Mouse (Mus musculus): ENCODE data around the gene Insc. TPM values are rescaled to one million over a fixed set of nuclear protein-coding genes. Genes with fewer than 3 reads are reported as not detected.

Insc gene
- polyA plus RNA-seq, 1 experiment from 2014 or later, result 10.8 TPM

DNA sequence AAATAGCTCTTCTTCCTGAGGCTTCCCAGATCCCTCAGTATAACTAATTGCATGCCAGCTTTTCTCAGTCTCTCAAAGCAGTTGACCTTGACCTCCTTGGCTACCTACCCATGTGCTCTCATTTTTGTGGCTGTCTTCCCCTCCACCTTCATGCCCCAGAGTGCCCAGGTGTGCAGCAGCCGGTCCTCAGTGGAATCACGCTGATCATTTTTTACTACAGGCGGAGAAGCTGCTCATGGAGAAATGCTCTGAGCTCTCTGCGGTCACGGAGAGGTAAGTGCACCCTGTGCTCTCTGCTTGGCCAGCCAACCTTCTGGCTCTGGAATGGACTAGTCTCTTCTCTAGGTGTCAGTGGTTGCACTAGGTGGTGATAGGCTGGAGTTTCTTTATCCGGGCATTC lies 48.5 kb downstream of the Insc start:
- no peaks in the 10 kb centered on the region for H3K27me3 ChIP-seq
- no peak overlapping the region for H3K4me2 ChIP-seq
- WGBS (ENCODE audit: insufficient replicate concordance), result 72% methylated on average over 6 of the region's 6 CpGs
- H3K9me3 ChIP-seq (replicated peaks), result no peaks in the 10 kb centered on the region
- no peak overlapping the region for H3K4me3 ChIP-seq (replicated peaks)
- no peak overlapping the region for H3K27ac ChIP-seq
- 0 out of 2 replicates have a peak, but pooled peaks cover 3% of the 10 kb centered on the region for H3K4me1 ChIP-seq (replicated peaks)
- no peak for ATAC-seq (ENCODE audit: low read depth)
- no peaks in the 10 kb centered on the region for H3K36me3 ChIP-seq
- no peak for DNase-seq
- no peak overlapping the region for H3K9ac ChIP-seq

- ATAC-seq (ENCODE audit: low read depth), result no peak
- Histone ChIP-seq H3K27me3 (no peaks in the 10 kb centered on the region), H3K4me2 (no peak overlapping the region), H3K36me3 (no peaks in the 10 kb centered on the region), H3K9ac (no peak overlapping the region), H3K4me3 (replicated peaks) (no peak overlapping the region), H3K4me1 (replicated peaks) (0 out of 2 replicates have a peak, but pooled peaks cover 3% of the 10 kb centered on the region), H3K9me3 (replicated peaks) (no peaks in the 10 kb centered on the region), H3K27ac (no peak overlapping the region)
- DNase-seq, result no peak
- 58% methylated on average over 2 of the region's 2 CpGs for WGBS (ENCODE audit: insufficient replicate concordance)
Measured at GRCm38 (mm10) chr7:114794400-114794799, 50.9 kb downstream of the Insc start.

GRCm38 (mm10) chr7:114802576-114802975 lies 59.1 kb downstream of the Insc start:
- no peaks in the 10 kb centered on the region for H3K36me3 ChIP-seq
- H3K4me2 ChIP-seq, result no peak overlapping the region
- H3K9me3 ChIP-seq (replicated peaks), result no peaks in the 10 kb centered on the region
- H3K27ac ChIP-seq, result no peak overlapping the region
- DNase-seq (no peak), ATAC-seq (ENCODE audit: low read depth) (no peak)
- H3K4me1 ChIP-seq (replicated peaks), result no peaks in the 10 kb centered on the region
- H3K9ac ChIP-seq, result no peak overlapping the region
- WGBS (ENCODE audit: insufficient replicate concordance), result 45% methylated on average over 8 of the region's 8 CpGs
- no peaks in the 10 kb centered on the region for H3K27me3 ChIP-seq
- no peak overlapping the region for H3K4me3 ChIP-seq (replicated peaks)

DNA sequence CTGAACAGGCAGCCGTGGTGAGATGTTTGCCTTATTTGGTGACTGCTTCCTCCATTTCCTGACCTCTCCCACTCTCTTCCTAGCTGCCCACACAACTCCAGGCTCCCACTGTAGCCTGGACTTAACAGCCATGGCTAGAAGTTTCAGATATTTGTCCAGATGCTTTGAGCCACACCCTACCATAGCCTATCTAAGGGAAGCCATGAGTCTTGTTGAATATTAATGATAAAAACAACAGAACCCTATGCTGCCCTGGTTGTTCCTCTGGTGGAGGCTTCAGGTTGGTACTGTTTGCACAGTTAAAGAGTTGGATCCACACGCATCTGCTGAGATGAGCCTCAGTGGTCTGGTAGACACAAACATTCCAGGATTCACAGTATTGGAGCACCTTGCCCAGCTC lies 61.8 kb downstream of the Insc start:
- WGBS (ENCODE audit: insufficient replicate concordance), result 51% methylated on average over 2 of the region's 2 CpGs
- H3K4me1 ChIP-seq (replicated peaks), result no peaks in the 10 kb centered on the region
- no peaks in the 10 kb centered on the region for H3K27me3 ChIP-seq
- no peak overlapping the region for H3K27ac ChIP-seq
- H3K36me3 ChIP-seq, result no peaks in the 10 kb centered on the region
- H3K9ac ChIP-seq, result no peak overlapping the region
- ATAC-seq (ENCODE audit: low read depth), result no peak
- no peak overlapping the region for H3K4me2 ChIP-seq
- DNase-seq, result no peak
- H3K9me3 ChIP-seq (replicated peaks), result no peaks in the 10 kb centered on the region
- H3K4me3 ChIP-seq (replicated peaks), result no peak overlapping the region

DNA sequence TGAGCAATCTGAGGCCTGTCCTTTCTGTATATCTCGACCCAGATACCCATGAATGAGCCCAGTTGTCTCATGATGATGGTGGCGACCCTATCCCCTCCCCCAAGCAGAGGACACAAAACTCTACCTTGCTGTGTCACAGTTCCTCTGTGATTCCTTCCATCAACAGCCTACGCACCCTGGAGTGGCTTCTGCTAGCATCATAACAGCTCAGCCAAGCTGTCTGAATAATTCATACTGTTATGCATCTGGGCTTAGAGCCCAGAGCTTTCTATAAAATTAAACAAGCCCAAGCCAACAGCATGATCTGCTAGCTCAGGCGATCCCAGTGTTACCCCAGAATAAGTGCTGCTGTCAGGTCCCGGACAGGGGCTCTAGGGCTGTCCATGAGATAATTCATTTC lies 63.8 kb downstream of the Insc start:
- H3K9me3 ChIP-seq (replicated peaks), result no peaks in the 10 kb centered on the region
- no peak overlapping the region for H3K4me3 ChIP-seq (replicated peaks)
- WGBS (ENCODE audit: insufficient replicate concordance), result 59% methylated on average over 5 of the region's 5 CpGs
- no peak for ATAC-seq (ENCODE audit: low read depth)
- no peak overlapping the region for H3K27ac ChIP-seq
- no peak for DNase-seq
- H3K4me1 ChIP-seq (replicated peaks), result no peaks in the 10 kb centered on the region
- H3K27me3 ChIP-seq, result no peaks in the 10 kb centered on the region
- 0 out of 2 replicates have a peak, but pooled peaks cover 8% of the 10 kb centered on the region for H3K36me3 ChIP-seq
- H3K9ac ChIP-seq, result no peak overlapping the region
- no peak overlapping the region for H3K4me2 ChIP-seq

DNA sequence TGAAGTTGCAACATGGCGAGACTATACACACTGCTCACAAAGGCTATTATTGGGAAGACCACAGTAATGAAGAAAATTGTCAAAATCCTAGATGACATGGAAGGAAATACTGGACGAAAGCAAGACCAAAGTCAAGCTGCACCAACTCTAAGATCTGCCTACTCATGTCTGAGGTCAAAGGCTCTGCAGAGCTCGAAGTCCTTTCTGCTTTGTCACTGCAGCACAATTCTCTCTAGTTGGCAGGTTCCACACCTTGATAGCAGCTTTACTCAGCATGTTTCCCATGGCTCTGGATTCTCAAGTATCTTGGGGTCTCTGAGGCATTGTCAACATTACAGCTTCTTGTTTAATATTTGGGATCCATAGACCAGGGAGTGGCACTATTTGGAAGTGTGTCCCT lies 64.8 kb downstream of the Insc start:
- Histone ChIP-seq H3K27ac (no peak overlapping the region), H3K36me3 (0 out of 2 replicates have a peak, but pooled peaks cover 8% of the 10 kb centered on the region), H3K4me2 (no peak overlapping the region), H3K9ac (no peak overlapping the region), H3K4me1 (replicated peaks) (no peaks in the 10 kb centered on the region), H3K27me3 (no peaks in the 10 kb centered on the region), H3K4me3 (replicated peaks) (no peak overlapping the region), H3K9me3 (replicated peaks) (no peaks in the 10 kb centered on the region)
- no peak for DNase-seq
- 60% methylated on average over 3 of the region's 3 CpGs for WGBS (ENCODE audit: insufficient replicate concordance)
- ATAC-seq (ENCODE audit: low read depth), result no peak

GRCm38 (mm10) chr7:114817291-114817806 lies 73.9 kb downstream of the Insc start:
- H3K4me1 ChIP-seq (replicated peaks), result no peaks in the 10 kb centered on the region
- WGBS (ENCODE audit: insufficient replicate concordance), result 13% methylated on average over 6 of the region's 6 CpGs

GRCm38 (mm10) chr7:114817879-114818278 lies 74.4 kb downstream of the Insc start:
- Histone ChIP-seq H3K9me3 (replicated peaks) (no peaks in the 10 kb centered on the region), H3K4me3 (replicated peaks) (no peak overlapping the region), H3K27me3 (no peaks in the 10 kb centered on the region), H3K9ac (no peak overlapping the region), H3K4me1 (replicated peaks) (no peaks in the 10 kb centered on the region), H3K27ac (no peak overlapping the region), H3K4me2 (no peak overlapping the region), H3K36me3 (no peaks in the 10 kb centered on the region; the same call in 1 of the 2 replicates)
- ATAC-seq (ENCODE audit: low read depth), result no peak
- DNase-seq, result no peak
- WGBS (ENCODE audit: insufficient replicate concordance), result 25% methylated on average over 5 of the region's 5 CpGs

More at GRCm38 (mm10) chr7:114817291-114817806, 73.9 kb downstream of the Insc start:
- no peak overlapping the region for H3K27ac ChIP-seq
- H3K27me3 ChIP-seq, result no peaks in the 10 kb centered on the region
- H3K4me2 ChIP-seq, result no peak overlapping the region
- peak; percentile 36; the same call in 1 of the 2 replicates for ATAC-seq (ENCODE audit: low read depth)
- H3K9ac ChIP-seq, result no peak overlapping the region
- no peak overlapping the region for H3K4me3 ChIP-seq (replicated peaks)
- no peaks in the 10 kb centered on the region; the same call in 1 of the 2 replicates for H3K36me3 ChIP-seq
- no peaks in the 10 kb centered on the region for H3K9me3 ChIP-seq (replicated peaks)
- peak; percentile 36 for DNase-seq

DNA sequence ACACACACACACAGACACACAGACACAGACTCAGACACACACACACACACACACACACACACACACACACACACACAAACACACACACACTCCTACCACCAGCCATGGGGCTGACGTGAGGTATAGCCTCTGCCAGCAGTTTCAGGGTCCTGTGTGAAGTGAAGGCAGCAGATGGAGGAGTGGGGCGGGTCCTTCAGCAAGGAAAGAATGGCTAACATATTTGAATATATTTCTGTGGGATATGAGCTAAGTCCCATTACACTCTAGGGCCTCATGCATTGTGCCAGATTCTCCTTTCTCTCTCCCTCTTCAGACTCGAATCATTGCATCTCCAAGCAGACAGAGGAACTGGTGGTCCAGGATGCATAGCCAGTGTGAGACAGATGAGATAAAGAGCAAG lies 74.9 kb downstream of the Insc start:
- no peaks in the 10 kb centered on the region for H3K27me3 ChIP-seq
- no peak overlapping the region for H3K4me3 ChIP-seq (replicated peaks)
- ATAC-seq (ENCODE audit: low read depth), result no peak
- H3K9me3 ChIP-seq (replicated peaks), result no peaks in the 10 kb centered on the region
- no peaks in the 10 kb centered on the region for H3K4me1 ChIP-seq (replicated peaks)
- H3K4me2 ChIP-seq, result no peak overlapping the region
- WGBS (ENCODE audit: insufficient replicate concordance), result 34% methylated on average over 3 of the region's 3 CpGs
- H3K9ac ChIP-seq, result no peak overlapping the region
- no peaks in the 10 kb centered on the region; the same call in 1 of the 2 replicates for H3K36me3 ChIP-seq
- no peak for DNase-seq
- H3K27ac ChIP-seq, result no peak overlapping the region

DNA sequence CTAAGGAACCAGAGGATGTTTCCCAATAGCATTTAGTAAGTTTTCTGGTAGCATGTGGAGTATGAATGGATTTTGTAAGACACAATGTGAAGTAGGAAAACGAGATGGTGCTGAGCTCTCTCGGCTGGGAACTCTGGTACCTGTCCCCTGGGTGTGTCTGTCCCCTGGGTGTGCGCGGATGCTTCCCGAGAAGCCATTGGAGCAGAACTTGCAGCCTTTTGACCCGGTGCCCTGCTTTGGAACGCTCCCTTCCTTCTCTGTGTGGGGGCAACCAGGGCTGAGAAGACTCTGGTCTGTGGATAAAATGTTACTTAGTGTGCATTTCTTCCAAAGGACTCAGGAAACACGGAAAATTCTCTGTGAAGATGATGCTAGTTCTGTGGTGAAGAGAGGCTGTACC lies 75.3 kb downstream of the Insc start:
- ATAC-seq (ENCODE audit: low read depth) (no peak), DNase-seq (no peak)
- Histone ChIP-seq H3K9me3 (replicated peaks) (no peaks in the 10 kb centered on the region), H3K27me3 (no peaks in the 10 kb centered on the region), H3K36me3 (no peaks in the 10 kb centered on the region; the same call in 1 of the 2 replicates), H3K4me2 (no peak overlapping the region), H3K4me3 (replicated peaks) (no peak overlapping the region), H3K9ac (no peak overlapping the region), H3K27ac (no peak overlapping the region), H3K4me1 (replicated peaks) (no peaks in the 10 kb centered on the region)
- WGBS (ENCODE audit: insufficient replicate concordance), result 69% methylated on average over 8 of the region's 8 CpGs

- Histone ChIP-seq H3K4me2 (no peak overlapping the region), H3K4me3 (replicated peaks) (no peak overlapping the region), H3K27ac (no peak overlapping the region), H3K9ac (no peak overlapping the region), H3K9me3 (replicated peaks) (no peaks in the 10 kb centered on the region), H3K27me3 (no peaks in the 10 kb centered on the region), H3K36me3 (no peaks in the 10 kb centered on the region; the same call in 1 of the 2 replicates), H3K4me1 (replicated peaks) (no peaks in the 10 kb centered on the region)
- 56% methylated on average over 2 of the region's 2 CpGs for WGBS (ENCODE audit: insufficient replicate concordance)
- DNase-seq (no peak), ATAC-seq (ENCODE audit: low read depth) (no peak)
Measured at GRCm38 (mm10) chr7:114822736-114823135, 79.2 kb downstream of the Insc start.

DNA sequence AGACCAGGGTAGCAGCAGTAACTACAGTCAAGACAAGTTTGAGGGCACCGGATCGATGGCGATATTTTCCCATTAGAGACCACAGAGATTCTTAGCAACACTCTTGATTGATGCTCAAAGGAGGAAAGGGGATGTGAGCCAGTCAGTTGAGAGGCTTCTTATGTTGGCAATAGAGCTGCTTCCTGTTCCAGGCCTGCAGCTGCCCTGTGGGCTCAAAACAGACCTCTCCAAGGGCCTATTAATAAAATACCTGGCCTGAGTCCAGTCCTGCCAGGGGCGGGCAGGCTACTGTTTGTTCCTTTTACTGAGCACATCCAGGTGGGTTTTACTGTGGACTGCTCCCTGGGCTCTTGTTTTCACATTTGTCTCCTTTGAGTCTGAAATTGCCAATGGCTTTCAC lies 83.9 kb downstream of the Insc start:
- Histone ChIP-seq H3K4me2 (no peak overlapping the region), H3K27ac (no peak overlapping the region), H3K9ac (no peak overlapping the region), H3K4me1 (replicated peaks) (no peaks in the 10 kb centered on the region), H3K27me3 (no peaks in the 10 kb centered on the region), H3K9me3 (replicated peaks) (no peaks in the 10 kb centered on the region), H3K4me3 (replicated peaks) (no peak overlapping the region), H3K36me3 (no peaks in the 10 kb centered on the region)
- WGBS (ENCODE audit: insufficient replicate concordance), result 70% methylated on average over 4 of the region's 4 CpGs
- ATAC-seq (ENCODE audit: low read depth) (no peak), DNase-seq (no peak)
